Mouse (Mus musculus) T-helper 17 cell (primary cell): Measurements from ENCODE around the gene Cramp1l.

Source experiments
- in situ Hi-C, 2 experiments: fragments of 300-600 bp; cut with MboI, MseI; formaldehyde crosslinking; loops; 1 replicate in 1 of 2; 2 replicates in 1 of 2; pipeline ENCODE4 v1.15.1; 2025; ENCODE audit warnings: high pct_unique_total_duplicates in 2 of 2

Cramp1l gene

GRCm38 (mm10) chr17:25015655-25016291 is at the start of gene Cramp1l, which contains the start of gene Ift140:
Cramp1l (minus strand) TSS chr17:25015788.
Ift140 (plus strand) TSS chr17:25016085.
- in situ Hi-C loops: loop anchor here in 1 of 2 experiments (10.0 kb wide), 1 partner anchor 1489 kb away; no protein-coding TSS in a partner anchor

GRCm38 (mm10) chr17:25065189-25065588 is 49.6 kb upstream of the Cramp1l start:
- in situ Hi-C loops: no loop called here

DNA sequence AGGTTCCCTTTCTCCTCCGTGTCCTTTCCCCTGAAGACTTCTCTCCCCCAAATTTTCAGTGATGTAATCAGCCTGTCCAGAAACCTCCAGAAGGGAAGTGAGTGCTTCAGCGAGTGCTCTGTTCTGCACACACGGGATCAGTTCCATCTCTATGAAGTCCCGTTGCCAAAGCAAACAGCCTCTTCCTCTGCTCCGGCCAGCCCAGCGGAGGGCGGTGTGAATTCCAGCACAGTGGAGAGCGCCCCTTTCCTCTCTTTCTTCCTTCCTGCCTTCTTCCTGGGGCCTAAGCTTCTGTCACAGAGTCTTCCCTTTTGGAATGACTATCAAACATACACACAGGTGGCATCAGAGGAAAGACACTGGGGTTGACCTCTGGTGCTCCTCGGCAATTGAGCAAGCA is 48.8 kb upstream of the Cramp1l start:
- in situ Hi-C loops: no loop called here

DNA sequence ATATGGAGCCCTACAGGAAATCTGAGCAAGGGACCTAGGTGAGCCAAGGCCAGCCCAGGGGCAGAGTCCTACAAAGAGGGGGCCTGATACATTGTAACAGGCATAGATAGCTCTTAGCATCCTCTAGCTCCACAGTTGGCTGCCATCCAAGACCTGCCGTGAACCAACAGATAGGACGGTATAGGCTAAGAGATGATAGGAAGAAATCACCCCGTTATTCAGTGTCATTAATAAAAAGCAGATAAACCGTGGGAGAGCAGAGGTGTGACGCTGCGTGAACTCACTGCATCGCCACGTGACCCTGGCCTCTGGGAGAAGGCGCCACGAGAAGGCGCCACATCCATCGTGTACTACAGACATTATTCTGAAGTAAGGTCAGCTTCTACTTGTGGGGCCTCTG is 48.3 kb upstream of the Cramp1l start:
- in situ Hi-C loops: no loop called here

DNA sequence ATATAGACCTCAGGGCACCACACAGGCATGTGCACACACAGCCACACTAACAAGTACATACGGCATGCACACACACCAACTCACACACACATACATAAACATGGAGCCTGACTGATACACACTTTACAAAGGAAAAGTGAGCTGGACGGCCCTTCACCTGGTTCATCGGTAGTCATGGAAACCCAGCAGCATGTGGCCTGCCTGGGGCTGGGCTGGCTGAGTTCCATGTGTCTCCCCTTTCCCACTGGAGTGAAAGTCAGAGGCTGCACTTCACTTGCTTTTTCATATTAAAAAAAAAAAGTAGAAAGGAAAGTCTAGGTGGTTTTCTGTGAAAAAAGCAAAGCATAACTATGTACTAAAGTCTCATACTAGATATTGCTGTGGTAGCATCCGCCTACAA is 47.7 kb upstream of the Cramp1l start:
- in situ Hi-C loops: no loop called here

DNA sequence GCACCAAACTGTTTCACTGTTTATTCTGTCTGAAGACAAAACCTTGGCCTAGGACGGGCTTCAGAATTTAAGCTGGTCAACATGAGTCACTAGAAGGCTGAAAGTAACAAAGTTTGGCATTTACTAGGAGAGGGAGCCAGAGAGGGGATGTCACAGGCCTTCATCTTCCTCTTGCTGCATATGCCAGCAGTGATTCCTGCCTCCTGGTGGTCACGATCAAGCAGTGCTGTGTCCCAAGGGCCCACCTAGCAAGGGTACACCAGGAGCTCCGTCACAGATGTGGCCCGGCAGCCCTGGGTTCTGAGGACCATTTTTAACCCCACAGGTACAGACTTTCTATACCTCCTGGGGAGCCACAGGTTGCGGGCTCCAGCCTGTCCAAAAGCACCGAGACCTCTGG is 41.5 kb upstream of the Cramp1l start:
- in situ Hi-C loops: no loop called here

DNA sequence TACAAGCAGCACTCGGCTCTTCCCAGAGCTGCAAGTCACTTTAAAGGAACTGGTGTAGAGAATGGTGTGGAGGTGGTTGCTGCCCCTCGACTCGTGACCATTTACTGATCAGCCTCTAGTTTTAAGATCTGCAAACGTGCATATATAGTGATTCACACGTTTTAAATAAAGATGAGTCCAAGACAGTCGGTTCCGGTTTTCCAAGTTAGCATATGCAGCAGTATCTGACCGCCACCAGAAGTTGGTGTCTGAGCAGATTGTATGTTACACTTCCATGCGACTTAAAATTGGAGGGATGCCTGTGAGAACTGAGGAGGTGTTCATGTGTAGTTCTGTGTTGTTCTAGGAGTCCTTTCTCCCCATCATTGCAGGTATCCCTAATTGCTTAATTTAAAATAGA is 37.7 kb upstream of the Cramp1l start:
- in situ Hi-C loops: loop anchor here in 1 of 2 experiments (5.0 kb wide), 1 partner anchor 474 kb away; no protein-coding TSS in a partner anchor

DNA sequence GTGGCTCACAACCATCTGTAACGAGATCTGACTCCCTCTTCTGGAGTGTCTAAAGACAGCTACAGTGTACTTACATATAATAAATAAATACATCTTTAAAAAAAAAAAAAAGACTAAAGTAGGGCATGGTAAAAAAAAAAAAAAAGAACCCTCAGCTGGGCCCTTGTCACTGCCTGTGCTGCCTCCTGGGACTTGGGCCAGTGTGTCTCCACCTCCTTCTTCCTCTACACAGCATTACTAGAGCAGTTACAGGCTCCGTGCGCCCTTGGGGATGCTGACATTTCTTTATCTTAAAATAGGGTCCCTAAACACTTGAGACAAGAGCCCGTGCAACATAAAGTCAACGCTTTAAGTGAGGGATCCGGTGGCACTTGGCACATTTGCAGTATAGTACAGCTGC is 31.6 kb upstream of the Cramp1l start:
- in situ Hi-C loops: no loop called here

GRCm38 (mm10) chr17:25045281-25045680 is 29.7 kb upstream of the Cramp1l start:
- in situ Hi-C loops: no loop called here

- in situ Hi-C loops: no loop called here
Measured at GRCm38 (mm10) chr17:25044879-25045278, 29.3 kb upstream of the Cramp1l start.

DNA sequence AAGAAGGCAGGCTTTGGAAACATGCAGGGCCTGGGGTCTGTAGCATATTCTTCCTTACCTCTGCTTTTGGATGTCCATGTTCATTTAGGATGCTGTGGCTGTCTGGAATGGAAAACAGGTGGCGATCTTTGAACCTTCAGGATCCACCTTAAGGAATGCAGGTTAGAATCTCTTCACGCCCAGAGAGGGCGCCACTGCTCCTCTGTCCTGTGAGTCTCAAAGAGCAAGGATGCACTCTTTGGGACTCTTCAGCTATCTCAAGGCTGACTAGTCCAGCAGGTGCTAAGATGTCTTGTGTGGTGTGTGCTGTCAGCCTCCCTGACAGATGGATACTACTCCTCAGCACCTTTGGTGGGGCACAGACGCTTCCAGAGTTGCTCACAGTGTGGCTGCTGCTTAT is 20.6 kb upstream of the Cramp1l start:
- in situ Hi-C loops: loop anchor here in 1 of 2 experiments (5.0 kb wide), 1 partner anchor 51 kb away; no protein-coding TSS in a partner anchor

- in situ Hi-C loops: loop anchor here in 1 of 2 experiments (10.0 kb wide), 1 partner anchor 1488 kb away; no protein-coding TSS in a partner anchor
Measured at GRCm38 (mm10) chr17:25016292-25017132, 924 bp upstream of the Cramp1l start.

DNA sequence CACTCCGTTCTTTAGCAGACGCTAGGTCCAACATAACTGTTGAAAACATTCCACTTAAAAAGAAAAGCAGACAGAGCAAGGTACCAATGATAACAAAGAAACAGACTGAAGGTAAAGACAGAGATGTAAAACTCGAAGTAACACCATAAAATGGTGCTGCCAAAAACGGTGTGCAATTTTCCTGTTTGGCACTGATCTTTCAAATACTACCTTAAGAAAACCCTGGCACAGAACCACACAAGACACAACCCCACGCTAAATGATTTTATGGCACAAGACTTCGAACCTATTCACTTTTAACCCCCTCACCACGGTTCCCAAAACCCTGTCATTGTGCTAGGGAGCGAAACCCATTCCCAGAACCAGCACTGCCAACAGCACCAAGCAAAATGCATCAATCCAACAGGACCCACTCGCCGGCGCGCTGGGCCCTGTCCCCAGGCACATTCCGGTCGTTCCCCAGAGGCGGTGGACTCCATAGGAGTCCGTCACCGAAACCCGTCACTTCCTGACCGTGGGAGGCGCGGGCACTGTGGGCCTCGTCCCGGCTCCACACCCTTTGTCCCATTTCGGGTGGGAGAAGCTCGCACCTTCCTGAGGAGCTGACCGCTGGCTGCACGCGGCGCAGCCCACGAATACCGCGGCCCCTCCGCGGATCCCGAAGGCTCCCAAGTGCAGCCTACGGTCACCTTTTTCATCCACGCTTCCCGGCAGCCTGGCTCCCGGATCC is 582 bp downstream of the Cramp1l start:
- in situ Hi-C loops: loop anchor here in 1 of 2 experiments (10.0 kb wide), 1 partner anchor 1490 kb away; no protein-coding TSS in a partner anchor

DNA sequence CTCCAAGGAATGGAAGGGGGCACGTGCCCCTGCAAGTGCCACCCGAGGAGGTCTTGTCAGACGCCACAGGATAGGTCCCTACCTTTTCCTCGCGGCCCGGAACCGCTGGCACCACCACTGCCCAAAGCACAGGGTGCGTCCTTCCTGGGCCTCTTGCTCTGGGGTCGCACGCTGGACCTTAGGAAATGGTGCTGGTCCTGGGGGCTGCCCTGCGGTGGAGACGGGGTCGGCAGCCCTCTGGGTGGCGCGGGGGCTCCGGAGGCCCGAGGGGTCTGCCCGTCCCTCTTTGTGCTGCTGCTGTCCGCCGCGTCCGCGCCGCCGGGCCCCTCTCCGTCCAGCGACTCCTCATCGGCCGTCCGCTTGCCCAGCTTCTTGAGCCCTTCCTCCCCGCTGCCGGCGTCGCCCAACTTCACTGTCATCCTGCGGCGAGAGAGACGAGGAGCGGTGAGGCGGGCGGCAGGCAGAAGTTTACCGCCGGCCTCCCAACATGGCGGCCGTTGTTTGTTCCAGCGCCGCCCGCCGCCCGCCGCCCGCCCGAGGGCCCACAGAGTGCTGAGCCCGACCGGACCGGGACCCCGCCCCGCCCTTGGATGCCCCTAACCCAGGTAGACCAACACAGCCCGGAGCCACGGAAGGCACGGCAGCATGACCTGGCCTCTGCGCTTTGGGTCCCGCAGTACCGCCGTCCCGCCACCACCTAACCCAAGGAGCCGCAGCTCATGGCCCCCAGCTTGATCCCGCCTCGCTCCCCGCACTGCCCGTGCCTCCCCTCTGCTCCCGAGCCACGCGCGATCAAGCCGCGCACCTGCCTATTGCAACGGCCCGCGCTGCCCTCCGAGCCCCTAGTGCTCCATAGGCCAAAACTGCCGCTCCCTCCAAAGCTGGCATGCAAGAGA is 1.7 kb downstream of the Cramp1l start:
- in situ Hi-C loops: loop anchor here in 1 of 2 experiments (10.0 kb wide), 1 partner anchor 1491 kb away; no protein-coding TSS in a partner anchor

DNA sequence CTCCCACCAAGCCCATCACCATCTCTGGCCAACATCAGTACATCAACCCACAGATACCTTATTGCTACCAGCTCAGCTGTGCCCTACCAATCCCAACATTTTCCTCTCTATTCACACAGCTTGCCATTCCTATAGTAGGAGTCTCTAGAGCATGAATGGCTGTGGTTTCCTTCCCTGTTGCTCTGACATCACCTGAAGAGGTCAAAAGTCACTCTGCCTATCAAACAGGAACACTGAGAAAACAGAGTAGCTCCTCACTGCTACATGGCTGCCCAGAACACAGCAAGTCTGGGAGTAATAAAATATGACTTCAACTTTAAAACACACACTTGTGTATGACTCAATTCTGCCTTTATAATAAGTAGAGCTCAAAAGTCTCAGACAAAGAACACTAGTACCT is 8.1 kb downstream of the Cramp1l start:
- in situ Hi-C loops: no loop called here

- in situ Hi-C loops: no loop called here
Measured at GRCm38 (mm10) chr17:25005102-25005501, 10.5 kb downstream of the Cramp1l start.

GRCm38 (mm10) chr17:24994721-24995120 is 20.9 kb downstream of the Cramp1l start:
- in situ Hi-C loops: no loop called here

DNA sequence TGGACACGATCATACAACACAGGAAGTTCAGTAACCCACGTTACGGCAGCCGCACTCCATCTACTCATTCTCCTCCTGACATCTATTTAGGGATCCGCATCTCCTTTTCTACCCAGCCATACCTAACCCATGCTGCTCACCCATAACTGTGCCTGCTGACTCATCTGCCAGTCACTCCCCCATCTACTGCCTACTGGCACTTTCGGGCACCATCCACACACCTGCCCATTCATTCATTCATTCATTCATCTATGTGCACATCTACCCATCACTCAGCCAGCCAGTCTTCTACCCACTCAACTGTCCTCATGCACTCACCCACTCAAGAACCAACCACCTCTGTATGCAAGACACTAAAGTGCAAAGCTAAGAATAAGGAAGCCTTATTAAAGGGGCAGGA is 28.4 kb downstream of the Cramp1l start:
- in situ Hi-C loops: no loop called here

GRCm38 (mm10) chr17:24960852-24961715 is 54.5 kb downstream of the Cramp1l start:
- in situ Hi-C loops: no loop called here
